Mouse (Mus musculus) neural tube, embryonic 10.5 days (tissue): Measurements from ENCODE around the gene Fam205c.
"Not testable (repeated sequence)": the region's sequence is repeated elsewhere in the genome, so short reads cannot be mapped to it uniquely, and the experiment has no call there.

ENCODE experiments used
- DNase-seq: peaks from one replicate; pipeline ENCODE4 v3.0.0-alpha.2; 2017; ENCODE audit warnings: low spot score; ENCODE audit errors: extremely low spot score

Gene Fam205c

DNA sequence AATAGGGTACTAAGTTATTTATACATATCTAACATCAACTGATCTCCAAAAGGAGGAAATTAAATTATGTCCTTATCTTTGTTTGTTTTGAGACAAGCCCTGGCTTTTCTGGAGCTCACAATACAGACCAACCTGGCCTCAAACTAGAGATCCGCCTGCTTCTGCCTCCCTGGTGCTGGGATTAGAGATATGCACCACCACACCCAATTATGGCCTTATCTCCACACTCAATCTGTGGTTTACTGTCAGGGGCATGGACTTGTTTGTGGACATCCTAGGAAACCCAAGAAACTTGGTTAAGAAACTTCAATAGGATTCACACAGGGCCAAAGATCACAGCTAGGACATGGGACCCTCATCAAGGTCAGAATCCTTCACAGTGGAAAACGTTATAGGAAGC is 3.6 kb upstream of the Fam205c start:
- DNase-seq = no peak

DNA sequence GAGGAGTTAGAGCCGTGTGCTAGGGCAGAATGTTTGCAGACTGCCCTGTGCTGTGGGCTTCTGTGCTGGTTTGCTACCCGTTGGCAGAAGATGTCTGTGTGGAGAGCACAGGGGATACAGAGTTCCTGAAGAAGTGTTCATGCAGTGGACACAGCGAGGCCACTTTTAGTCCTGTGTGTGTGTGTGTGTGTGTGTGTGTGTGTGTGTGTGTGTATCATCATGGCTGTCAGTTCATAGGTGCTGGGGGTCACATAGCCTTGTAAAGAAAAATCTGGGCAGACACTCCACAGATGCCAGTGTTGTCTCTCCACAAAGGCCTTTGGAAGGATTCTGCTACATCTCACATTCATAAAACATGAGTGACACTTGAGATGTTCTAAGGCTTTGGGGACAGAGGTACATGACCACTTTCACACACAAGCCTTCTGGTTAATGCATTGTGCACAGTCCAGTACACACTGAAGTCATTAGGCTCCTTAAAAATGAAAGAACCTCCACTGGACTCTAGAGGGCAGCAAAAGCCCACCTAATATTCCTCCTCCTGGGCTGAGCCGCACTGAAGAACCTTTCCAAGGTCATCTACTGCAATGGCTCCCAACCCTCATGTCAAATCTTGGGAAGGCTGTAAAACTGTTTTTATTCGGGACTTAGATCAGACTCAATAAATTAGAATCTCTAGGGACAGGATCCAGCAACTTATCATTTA is 2.7 kb upstream of the Fam205c start:
- peak; percentile 52 for DNase-seq

DNA sequence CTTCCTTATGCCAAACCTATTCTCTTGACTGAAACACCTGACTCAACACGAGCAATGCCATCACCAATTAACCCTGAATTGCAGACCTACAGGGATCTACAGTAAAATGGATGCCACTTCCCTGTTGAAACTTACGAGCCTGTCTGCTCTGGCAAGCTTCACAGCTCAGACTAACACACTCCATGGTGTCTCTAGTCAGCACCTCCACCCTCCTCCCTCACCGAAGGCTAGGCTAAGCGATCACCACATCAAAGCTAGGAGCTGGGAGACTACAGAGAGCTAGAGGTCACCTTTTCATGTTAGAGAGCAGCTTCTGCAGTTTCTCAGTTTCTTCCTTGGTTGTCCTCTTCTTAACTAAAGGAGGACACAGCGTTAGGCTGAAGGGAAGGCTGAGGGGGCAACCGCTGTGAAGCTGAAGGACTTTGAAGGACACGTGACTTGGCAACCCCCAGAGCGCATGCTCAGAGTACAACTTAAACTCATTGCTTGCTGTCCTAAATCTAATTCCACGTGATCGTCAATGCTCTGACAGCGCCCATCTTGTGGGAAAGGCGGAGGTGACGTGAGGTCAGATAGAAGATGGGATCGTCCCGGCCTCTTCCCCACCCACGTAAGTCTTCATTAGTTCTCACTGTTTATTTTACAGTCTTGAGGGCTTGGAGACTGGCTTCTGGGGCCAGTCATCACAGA is 1.1 kb downstream of the Fam205c start:
- no peak for DNase-seq

DNA sequence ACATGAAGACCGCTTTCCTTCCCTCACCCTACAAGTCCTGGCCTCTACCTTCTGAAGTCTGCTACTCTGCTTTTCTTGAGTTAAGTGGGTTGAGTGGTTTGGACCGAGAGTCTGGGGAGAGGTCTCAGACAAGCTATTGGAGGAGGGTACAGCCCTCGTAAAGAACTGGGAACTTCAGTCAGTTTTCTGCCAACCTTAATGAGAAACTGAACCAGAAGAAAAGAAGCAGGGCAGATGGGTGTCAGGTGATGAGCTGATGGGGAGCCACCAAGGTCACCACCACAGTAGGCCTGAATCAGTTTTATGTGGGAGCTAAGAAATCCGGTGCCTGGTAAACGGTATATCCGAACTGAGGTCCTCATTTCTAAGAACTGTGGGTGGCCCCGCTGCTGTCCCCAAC is 1.9 kb downstream of the Fam205c start:
- DNase-seq = no peak

DNA sequence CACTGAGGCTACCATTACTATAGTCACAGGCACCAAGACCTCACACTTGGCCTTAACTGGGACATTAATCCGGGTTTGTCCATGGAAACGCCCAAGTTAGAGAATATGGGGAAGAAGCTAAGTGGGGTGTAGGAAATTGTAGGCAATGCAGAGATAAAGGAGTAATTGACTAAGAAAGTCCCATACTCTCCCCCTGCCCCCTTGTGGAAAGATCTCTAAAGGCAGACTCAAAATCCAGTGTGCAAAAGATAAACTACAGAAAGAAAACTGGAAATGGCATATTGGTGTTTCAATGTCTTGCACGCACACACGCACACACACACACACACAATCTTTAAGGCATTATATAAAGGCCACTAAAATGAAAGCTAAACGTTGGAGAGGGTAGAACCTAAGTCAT is 3.3 kb downstream of the Fam205c start:
- DNase-seq = no peak

DNA sequence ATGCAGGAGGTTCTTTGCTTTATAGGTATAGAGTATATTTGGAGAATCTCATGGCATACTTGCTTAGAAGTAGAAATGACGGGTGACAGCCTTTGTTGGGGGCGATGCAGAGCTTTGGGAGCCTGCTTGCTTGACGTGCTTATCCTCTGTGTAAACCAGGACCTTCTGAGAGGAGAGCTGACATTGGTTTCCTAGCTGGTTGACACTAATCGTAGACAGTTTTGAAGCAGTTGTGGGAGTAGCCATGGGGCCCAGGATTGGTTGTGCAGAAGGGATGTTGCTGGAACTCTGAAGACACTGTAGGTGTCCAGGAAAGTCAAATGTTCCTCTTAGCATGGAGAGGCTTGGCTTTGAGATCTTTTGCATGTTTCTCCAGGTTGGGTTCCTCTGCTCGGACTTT is 5.8 kb downstream of the Fam205c start:
- DNase-seq = no peak

DNA sequence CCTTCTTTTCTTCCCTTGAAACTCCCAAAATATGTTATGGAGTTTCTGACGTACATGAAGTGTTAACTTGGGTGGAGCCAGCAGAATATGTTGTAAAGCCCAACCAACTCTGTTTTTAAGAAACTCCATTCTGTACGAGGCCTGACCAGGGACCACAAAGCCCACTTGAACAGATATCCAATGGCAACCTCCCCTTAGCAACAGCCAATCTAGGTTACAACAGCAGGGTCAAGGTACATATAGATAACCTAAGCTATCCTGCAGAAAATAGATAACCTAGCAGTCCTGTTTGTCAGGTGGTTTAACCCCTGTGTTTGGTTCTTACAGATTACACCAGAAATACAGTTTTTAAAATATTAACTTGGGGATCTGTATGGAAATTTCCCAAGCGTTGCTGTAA is 6.6 kb downstream of the Fam205c start:
- DNase-seq = no peak

DNA sequence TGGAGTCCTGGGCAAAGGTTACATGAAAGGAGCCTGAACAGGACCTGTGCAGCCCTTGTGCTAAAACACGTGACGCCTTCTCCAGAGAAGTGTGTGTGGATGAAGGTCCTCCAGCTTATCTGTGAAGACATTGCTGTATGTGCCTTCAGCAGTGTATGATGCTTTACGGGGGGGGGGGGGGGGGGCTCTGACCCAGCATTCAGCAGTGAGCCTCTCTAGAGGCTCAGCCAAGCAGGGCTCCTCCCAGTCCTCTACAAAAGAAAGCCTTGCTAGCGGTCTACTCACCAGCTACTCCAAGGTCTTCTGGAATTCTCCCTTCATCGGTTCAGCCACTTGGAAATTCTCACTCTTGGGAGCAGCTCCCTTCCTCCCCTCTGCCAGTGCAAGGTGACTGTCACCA is 10.5 kb downstream of the Fam205c start:
- DNase-seq = not testable (repeated sequence)

DNA sequence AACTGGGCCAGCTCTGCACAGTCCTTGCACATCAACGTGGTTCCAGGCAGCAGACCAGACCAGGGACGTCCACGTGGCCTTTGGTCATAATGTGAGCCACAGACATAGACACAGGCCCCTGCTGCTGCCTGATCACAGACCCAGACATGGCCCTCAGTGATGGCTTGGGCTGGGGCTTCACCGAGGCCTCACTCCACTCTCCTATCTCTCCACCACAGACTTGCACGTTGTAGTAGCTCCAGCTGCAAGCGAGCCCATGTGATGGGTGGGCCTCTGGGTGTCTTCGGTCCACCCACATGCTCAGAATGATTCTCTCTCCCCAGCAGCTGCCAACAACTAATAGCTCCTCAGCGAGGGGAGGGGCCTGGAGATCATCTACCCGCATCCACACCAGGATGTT is 13.6 kb downstream of the Fam205c start:
- DNase-seq = not testable (repeated sequence)

DNA sequence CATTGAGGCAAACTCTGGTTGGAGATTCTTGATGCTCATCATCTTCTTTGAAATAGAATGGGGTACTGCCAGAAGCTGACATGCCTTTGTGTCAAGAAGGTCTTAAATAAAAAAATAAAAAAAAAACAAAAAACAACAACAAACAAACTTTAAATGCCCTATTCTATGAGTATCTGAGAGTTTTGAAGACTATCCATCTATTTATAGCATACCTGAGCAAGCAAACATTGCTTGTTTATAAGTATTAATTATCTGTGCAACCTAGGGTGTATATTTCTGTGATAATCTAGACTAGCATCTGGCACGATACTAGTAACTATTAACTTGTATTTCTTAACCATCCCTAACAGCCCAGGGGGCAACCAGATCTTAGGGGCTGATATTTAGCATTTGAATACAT is 17.4 kb downstream of the Fam205c start, which contains the start of gene Gm12394:
Gene Gm12394 (minus strand): TSS at position 101 of the 400 bp plus-strand sequence.
- not testable (repeated sequence) for DNase-seq

DNA sequence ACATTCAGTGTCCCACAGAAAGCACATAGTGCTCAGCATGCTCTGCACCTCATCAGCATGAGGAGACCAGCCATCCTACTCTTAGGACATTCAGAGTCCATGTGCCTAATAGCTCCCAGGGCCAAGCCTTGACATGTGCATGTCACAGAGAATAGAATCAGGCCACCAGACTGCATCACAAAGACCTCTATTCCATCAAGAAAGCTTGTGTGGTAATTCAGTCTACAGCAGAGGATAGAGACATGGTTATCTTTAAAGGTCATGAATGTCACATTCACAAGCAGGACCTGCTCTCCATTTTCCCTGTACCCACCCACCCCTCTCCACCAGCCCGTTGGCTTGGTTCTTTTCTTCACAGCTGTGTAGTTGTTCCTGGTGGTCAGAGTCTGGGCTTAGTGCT is 20.2 kb downstream of the Fam205c start, which contains the start of gene Fam205a1:
Gene Fam205a1 (minus strand): TSS at position 101 of the 400 bp plus-strand sequence.
- not testable (repeated sequence) for DNase-seq
